In genomic region chr1:69242289-69242909, GRCm38 (mm10) we compare ENCODE assay signal across 8 mouse cellular contexts.
DNase-seq lines count a peak whose midpoint lies in the region; ATAC-seq lines count a peak whose summit lies in the region.

No protein-coding gene starts in this region.

- no peaks in the 10 kb centered on the region for H3K9me3 ChIP-seq in heart, embryonic 16.5 days (replicated peaks; ENCODE audit: control insufficient read depth, low read length)
- H3K9me3 ChIP-seq in embryonic facial prominence, embryonic 13.5 days = no peaks in the 10 kb centered on the region
- no peaks in the 10 kb centered on the region for H3K9me3 ChIP-seq in hindbrain, embryonic 16.5 days (ENCODE audit: control insufficient read depth, low read length)
- H3K9me3 ChIP-seq in midbrain, embryonic 15.5 days = no peaks in the 10 kb centered on the region

- peak overlapping the region; percentile 69 for H3K4me2 ChIP-seq in heart, embryonic 16.5 days (ENCODE audit: low read depth, low read length)
- peak overlapping the region; percentile 62 for H3K4me2 ChIP-seq in embryonic facial prominence, embryonic 13.5 days
- H3K4me2 ChIP-seq in hindbrain, embryonic 16.5 days (ENCODE audit: low read length) = peak overlapping the region; percentile 59
- H3K4me2 ChIP-seq in midbrain, embryonic 15.5 days = peak overlapping the region; percentile 68

- 70% methylated on average over 3 of the region's 3 CpGs for WGBS in heart, embryonic 16.5 days
- WGBS in embryonic facial prominence, embryonic 13.5 days = 74% methylated on average over 3 of the region's 3 CpGs
- 86% methylated on average over 3 of the region's 3 CpGs for WGBS in hindbrain, embryonic 16.5 days
- WGBS in midbrain, embryonic 15.5 days = 82% methylated on average over 3 of the region's 3 CpGs

- no peak overlapping the region for H3K27ac ChIP-seq in heart, embryonic 16.5 days (ENCODE audit: low read length)
- H3K27ac ChIP-seq in embryonic facial prominence, embryonic 13.5 days = no peak overlapping the region
- 0 out of 2 replicates have a peak overlapping the region, but pooled peaks have one; percentile 5 for H3K27ac ChIP-seq in hindbrain, embryonic 16.5 days (ENCODE audit: low read depth, low read length)
- peak overlapping the region; percentile 66; the same call in 1 of the 2 replicates for H3K27ac ChIP-seq in midbrain, embryonic 15.5 days

- H3K4me3 ChIP-seq in heart, embryonic 16.5 days (ENCODE audit: low read length) = peak overlapping the region; percentile 50
- 0 out of 2 replicates have a peak overlapping the region, but pooled peaks have one; percentile 36 for H3K4me3 ChIP-seq in embryonic facial prominence, embryonic 13.5 days
- peak overlapping the region; percentile 36 for H3K4me3 ChIP-seq in hindbrain, embryonic 16.5 days (ENCODE audit: low read length)
- peak overlapping the region; percentile 42 for H3K4me3 ChIP-seq in midbrain, embryonic 15.5 days

- peaks cover 3% of the 10 kb centered on the region; the same call in 1 of the 2 replicates for H3K4me1 ChIP-seq in heart, embryonic 16.5 days (ENCODE audit: control insufficient read depth, insufficient read depth, low read length)
- no peaks in the 10 kb centered on the region for H3K4me1 ChIP-seq in embryonic facial prominence, embryonic 13.5 days
- H3K4me1 ChIP-seq in hindbrain, embryonic 16.5 days (ENCODE audit: control insufficient read depth, insufficient read depth, low read depth, low read length) = peaks cover 2% of the 10 kb centered on the region; the same call in 1 of the 2 replicates
- no peaks in the 10 kb centered on the region for H3K4me1 ChIP-seq in midbrain, embryonic 15.5 days

- no peak for DNase-seq in heart, adult 8-10 months (ENCODE audit: low spot score)
- DNase-seq in right cerebral cortex, postnatal 14 days = no peak
- DNase-seq in cerebellum, adult 18-20 months = no peak
- no peak for DNase-seq in ovary, postnatal 14 days (ENCODE audit: low spot score)

- H3K9ac ChIP-seq in heart, embryonic 16.5 days (ENCODE audit: low read length) = peak overlapping the region; percentile 60
- H3K9ac ChIP-seq in embryonic facial prominence, embryonic 13.5 days = peak overlapping the region; percentile 58; the same call in 1 of the 2 replicates
- H3K9ac ChIP-seq in hindbrain, embryonic 16.5 days (ENCODE audit: low read depth, low read length) = peak overlapping the region; percentile 47
- H3K9ac ChIP-seq in midbrain, embryonic 15.5 days = peak overlapping the region; percentile 43

- H3K36me3 ChIP-seq in heart, embryonic 16.5 days (ENCODE audit: control insufficient read depth, insufficient read depth) = no peaks in the 10 kb centered on the region
- no peaks in the 10 kb centered on the region for H3K36me3 ChIP-seq in embryonic facial prominence, embryonic 13.5 days
- H3K36me3 ChIP-seq in hindbrain, embryonic 16.5 days (ENCODE audit: control insufficient read depth, insufficient read depth, low read length) = no peaks in the 10 kb centered on the region
- H3K36me3 ChIP-seq in midbrain, embryonic 15.5 days (replicated peaks) = no peaks in the 10 kb centered on the region

- H3K27me3 ChIP-seq in heart, embryonic 16.5 days (ENCODE audit: control insufficient read depth, insufficient read depth, low read length) = no peaks in the 10 kb centered on the region
- H3K27me3 ChIP-seq in embryonic facial prominence, embryonic 13.5 days = no peaks in the 10 kb centered on the region
- H3K27me3 ChIP-seq in hindbrain, embryonic 16.5 days (replicated peaks; ENCODE audit: control insufficient read depth, insufficient read depth, low read length) = no peaks in the 10 kb centered on the region
- no peaks in the 10 kb centered on the region for H3K27me3 ChIP-seq in midbrain, embryonic 15.5 days (replicated peaks)

- ATAC-seq in heart, embryonic 16.5 days (replicated peaks; ENCODE audit: extremely low read depth, insufficient read depth, low FRiP score) = no peak
- ATAC-seq in embryonic facial prominence, embryonic 13.5 days (ENCODE audit: insufficient number of reproducible peaks, insufficient read depth, low FRiP score, low TSS enrichment, low read depth) = no peak
- no peak for ATAC-seq in hindbrain, embryonic 16.5 days
- peak; percentile 60 for ATAC-seq in midbrain, embryonic 15.5 days (replicated peaks)

Comparison
In these comparisons a context has a peak if more than half of its experiments do, and no peak if none do; other contexts are left out.
1. H3K27ac ChIP-seq: peak in hindbrain, embryonic 16.5 days (single experiment) and midbrain, embryonic 15.5 days (single experiment); none in heart, embryonic 16.5 days (single experiment) and embryonic facial prominence, embryonic 13.5 days (single experiment).
2. Peak in every context shown above with its lines, with median percentiles within 50 percentile points of each other: H3K4me2 ChIP-seq, H3K4me3 ChIP-seq and H3K9ac ChIP-seq.